Mouse (Mus musculus) small intestine, adult 2 months (tissue): Measurements from ENCODE around the gene Ndc1. TPM values are rescaled to one million over a fixed set of nuclear protein-coding genes. Genes with fewer than 3 reads are reported as not detected.

Experiments
- H3K27ac ChIP-seq: fragments of 200-500 bp; 2 replicates; pipeline ENCODE4 v1.5.1; 2012; ENCODE audit warnings: low read depth, low read length, control low read depth, inconsistent platforms; ENCODE audit not compliant: insufficient read depth
- H3K27me3 ChIP-seq: fragments of 200-500 bp; 2 replicates; pipeline ENCODE4 v1.6.1; 2012; ENCODE audit warnings: mild to moderate bottlenecking, moderate library complexity, low read length, inconsistent platforms; ENCODE audit not compliant: control insufficient read depth, insufficient read depth
- H3K36me3 ChIP-seq: fragments of 200-500 bp; 2 replicates; pipeline ENCODE4 v1.6.1; 2012; ENCODE audit warnings: mild to moderate bottlenecking, low read length, control low read depth, inconsistent platforms; ENCODE audit not compliant: control insufficient read depth, insufficient read depth
- H3K4me1 ChIP-seq: fragments of 200-500 bp; 2 replicates; pipeline ENCODE4 v1.6.1; 2012; ENCODE audit warnings: low read length, inconsistent platforms, mixed read lengths; ENCODE audit not compliant: control insufficient read depth, insufficient read depth, insufficient read length
- H3K4me3 ChIP-seq: fragments of 200-500 bp; 2 replicates; pipeline ENCODE4 v1.5.1; 2012; ENCODE audit warnings: low read depth, mild to moderate bottlenecking, control low read depth, inconsistent platforms, low read length, moderate library complexity
- CTCF ChIP-seq: fragments of 200-500 bp; IDR thresholded peaks from 2 replicates; pipeline ENCODE4 v1.5.1; 2012; ENCODE audit warnings: low read depth, mild to moderate bottlenecking, control low read depth, inconsistent platforms, low read length, moderate library complexity, mixed read lengths; ENCODE audit not compliant: insufficient replicate concordance, insufficient read length; ENCODE audit errors: extremely low read depth
- POLR2A ChIP-seq: fragments of 200-500 bp; IDR thresholded peaks from 2 replicates; pipeline ENCODE4 v1.6.1; 2012; ENCODE audit warnings: low read depth, mild to moderate bottlenecking, control low read depth, inconsistent platforms, low read length, moderate library complexity
- WGBS: fragments of 180-500 bp; shearing (Covaris S2); methylation state at CpG from one replicate; pipeline ENCODE4 v1.1.7; 2018; 5-methylcytosine and 5-hydroxymethylcytosine counted together
- polyA plus RNA-seq: library from polyadenylated mRNA; depleted of rRNA; stranded (reverse); fragments of >200 nt; gene quantifications from 2 replicates; pipeline ENCODE4 v1.2.3, GENCODE M21; 2012

Gene Ndc1
- polyA plus RNA-seq, 1 experiment = 5.6 TPM

- WGBS = 72% methylated on average over 9 of the region's 9 CpGs
- Histone ChIP-seq H3K4me3 (no peak overlapping the region), H3K27me3 (no peaks in the 10 kb centered on the region), H3K4me1 (no peaks in the 10 kb centered on the region), H3K27ac (no peak overlapping the region), H3K36me3 (no peaks in the 10 kb centered on the region)
- TF ChIP-seq CTCF (no peak), POLR2A (no peak)
These were observed 59.0 kb downstream of the Ndc1 start for GRCm38 (mm10) chr4:107426631-107427030.

GRCm38 (mm10) chr4:107432717-107433116 is 65.1 kb downstream of the Ndc1 start:
- 78% methylated on average over 5 of the region's 5 CpGs for WGBS
- Histone ChIP-seq H3K27me3 (peaks cover 40% of the 10 kb centered on the region), H3K4me1 (peaks cover 7% of the 10 kb centered on the region), H3K27ac (no peak overlapping the region), H3K36me3 (no peaks in the 10 kb centered on the region), H3K4me3 (no peak overlapping the region)
- no peak for TF ChIP-seq CTCF
- TF ChIP-seq POLR2A = no peak

- Histone ChIP-seq H3K36me3 (no peaks in the 10 kb centered on the region), H3K4me3 (peak overlapping the region; percentile 65), H3K27ac (no peak overlapping the region), H3K27me3 (peaks cover 45% of the 10 kb centered on the region), H3K4me1 (peaks cover 7% of the 10 kb centered on the region)
- 10% methylated on average over 15 of the region's 15 CpGs for WGBS
- TF ChIP-seq POLR2A (no peak), CTCF (no peak)
These were observed 66.4 kb downstream of the Ndc1 start for GRCm38 (mm10) chr4:107433998-107434355.

GRCm38 (mm10) chr4:107434356-107435237 is 67.0 kb downstream of the Ndc1 start, which contains the start of gene Glis1:
Gene Glis1 (plus strand): TSS chr4:107434591.
- WGBS = under 1% methylated on average over 110 of the region's 112 CpGs
- TF ChIP-seq POLR2A (no peak), CTCF (no peak)
- Histone ChIP-seq H3K4me3 (peak within 1 kb of the TSS; percentile 65), H3K27me3 (peaks cover 51% of the 10 kb centered on the region), H3K27ac (no peak within 1 kb of the TSS), H3K36me3 (no peaks in the 10 kb centered on the region), H3K4me1 (peaks cover 7% of the 10 kb centered on the region)

- Histone ChIP-seq H3K36me3 (no peaks in the 10 kb centered on the region), H3K27ac (no peak overlapping the region), H3K4me3 (peak overlapping the region; percentile 65), H3K4me1 (peaks cover 7% of the 10 kb centered on the region), H3K27me3 (peaks cover 54% of the 10 kb centered on the region)
- TF ChIP-seq POLR2A (no peak), CTCF (no peak)
- 7% methylated on average over 47 of the region's 47 CpGs for WGBS
These were observed 67.8 kb downstream of the Ndc1 start for GRCm38 (mm10) chr4:107435238-107435946.

- peaks cover 59% of the 10 kb centered on the region for H3K27me3 ChIP-seq
- H3K36me3 ChIP-seq = no peaks in the 10 kb centered on the region
- TF ChIP-seq POLR2A = no peak
- no peak for TF ChIP-seq CTCF
- no peak overlapping the region for H3K27ac ChIP-seq
- 39% methylated on average over 7 of the region's 7 CpGs for WGBS
- H3K4me3 ChIP-seq = no peak overlapping the region
- peaks cover 7% of the 10 kb centered on the region for H3K4me1 ChIP-seq
These were observed 68.9 kb downstream of the Ndc1 start for GRCm38 (mm10) chr4:107436476-107436875.

GRCm38 (mm10) chr4:107438741-107439140 is 71.2 kb downstream of the Ndc1 start:
- no peaks in the 10 kb centered on the region for H3K36me3 ChIP-seq
- H3K27ac ChIP-seq = no peak overlapping the region
- 82% methylated on average over 8 of the region's 8 CpGs for WGBS
- TF ChIP-seq POLR2A (no peak), CTCF (no peak)
- peaks cover 7% of the 10 kb centered on the region for H3K4me1 ChIP-seq
- H3K27me3 ChIP-seq = peaks cover 64% of the 10 kb centered on the region
- H3K4me3 ChIP-seq = no peak overlapping the region
